Mouse (Mus musculus): Measurements from ENCODE around the gene Klf5.

The Klf5 gene

GRCm38 (mm10) chr14:99298385-99299021, at the start of gene Klf5:
Klf5 (plus strand) TSS chr14:99298691.
- DNase-seq (ENCODE audit: low spot score in 2 of 2), result peak; percentile 90 to 93

GRCm38 (mm10) chr14:99262026-99262425, 36.5 kb upstream of the Klf5 start:
- no peak for DNase-seq (ENCODE audit: low spot score in 2 of 2)

GRCm38 (mm10) chr14:99263816-99264215, 34.7 kb upstream of the Klf5 start:
- DNase-seq (ENCODE audit: low spot score in 2 of 2), result no peak

DNA sequence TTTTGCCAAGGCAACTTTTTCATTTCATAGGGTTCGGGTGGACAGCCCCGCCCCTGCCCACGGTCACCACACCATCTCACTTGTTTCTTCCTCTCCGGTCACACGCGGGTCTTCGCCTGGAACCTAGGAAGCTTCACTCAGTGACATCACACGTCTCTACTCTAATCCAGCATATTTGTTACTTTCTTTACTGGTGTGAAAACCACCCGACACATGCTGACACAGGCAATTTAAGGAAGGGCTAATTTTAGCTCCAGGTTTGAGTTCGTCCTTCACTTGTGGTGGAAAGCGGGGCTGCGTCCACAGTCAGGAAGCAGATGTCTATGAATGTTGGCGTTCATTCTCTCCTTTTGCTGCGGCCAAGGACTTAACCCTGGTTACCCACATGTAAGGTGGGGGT, 32.7 kb upstream of the Klf5 start:
- DNase-seq (ENCODE audit: low spot score in 2 of 2), result no peak

GRCm38 (mm10) chr14:99266749-99267148, 31.7 kb upstream of the Klf5 start:
- DNase-seq (ENCODE audit: low spot score in 2 of 2), result no peak

DNA sequence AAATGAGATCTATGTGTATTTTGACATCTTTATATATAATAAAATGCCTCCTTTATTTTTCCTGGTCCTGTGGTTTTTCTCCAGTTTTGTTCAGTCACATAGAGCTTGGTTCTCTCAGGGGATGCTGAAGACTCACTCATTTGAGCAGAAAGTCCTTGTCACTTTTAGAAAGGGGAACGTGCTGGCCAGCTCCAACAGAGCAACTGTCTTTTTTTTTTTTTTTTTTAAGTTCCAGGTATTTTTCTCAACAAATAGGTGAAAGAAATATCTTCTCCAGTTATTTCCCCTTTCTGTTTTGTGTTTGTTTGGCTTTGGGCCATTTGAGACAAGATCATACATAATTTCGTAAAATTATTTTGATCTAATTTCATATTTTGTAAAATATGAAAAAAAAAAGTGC, 24.4 kb upstream of the Klf5 start:
- DNase-seq (ENCODE audit: low spot score in 2 of 2), result no peak

DNA sequence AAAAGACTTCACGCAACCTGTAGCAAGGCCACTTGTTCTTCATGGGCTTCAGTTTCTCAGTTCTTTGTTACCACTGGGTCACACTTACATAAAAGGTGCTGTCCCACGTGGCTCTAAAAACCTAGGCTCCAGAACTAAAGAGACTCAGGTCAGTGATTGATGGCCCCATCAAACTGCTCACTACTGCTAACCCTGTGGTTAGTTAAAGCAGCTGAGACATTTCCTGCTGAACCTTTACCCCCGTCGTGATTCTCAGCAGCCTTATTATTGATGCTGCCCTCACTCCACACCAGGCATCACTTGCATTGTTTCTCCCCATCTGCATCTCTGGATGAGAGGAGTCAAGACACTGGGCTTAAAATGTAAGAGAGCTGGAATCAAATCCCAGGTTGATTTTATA, 22.7 kb upstream of the Klf5 start:
- DNase-seq (ENCODE audit: low spot score in 2 of 2), result no peak

GRCm38 (mm10) chr14:99278312-99278711, 20.2 kb upstream of the Klf5 start:
- no peak for DNase-seq (ENCODE audit: low spot score in 2 of 2)

DNA sequence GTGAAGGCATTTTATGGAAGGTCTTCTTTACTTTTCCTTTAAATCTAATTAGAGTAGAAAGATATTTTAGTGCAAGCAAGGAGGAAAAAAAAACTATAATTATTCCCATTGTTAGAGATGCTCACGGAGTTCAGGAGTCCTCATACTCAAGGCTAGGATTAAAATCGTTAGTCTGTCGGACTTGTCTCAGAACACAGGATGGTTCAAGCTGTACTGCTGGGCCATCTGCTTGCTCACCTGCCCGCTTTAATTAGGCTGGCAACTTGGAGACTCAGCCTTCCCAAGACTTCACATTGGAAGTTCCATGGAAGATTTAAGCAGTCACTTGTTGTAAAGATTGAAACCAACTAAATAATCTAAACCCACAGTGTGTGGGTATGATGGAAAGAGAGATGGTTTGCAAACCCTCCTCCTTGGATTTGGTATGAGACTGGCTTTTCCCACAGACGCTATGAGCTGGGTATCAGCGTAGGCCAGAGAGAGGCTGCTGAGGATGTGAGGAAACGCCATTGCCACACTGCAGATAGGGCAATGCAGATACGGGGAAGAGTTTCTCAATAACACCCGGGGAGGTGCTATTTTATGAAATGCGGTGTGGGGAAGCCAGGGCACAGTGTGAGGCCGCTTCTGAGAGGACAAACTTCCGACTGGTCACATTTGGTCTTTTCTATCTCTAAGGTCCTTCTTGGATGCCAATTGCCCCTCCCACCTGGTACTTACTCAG, 19.6 kb upstream of the Klf5 start:
- peak; percentile 35 to 68 for DNase-seq (ENCODE audit: low spot score in 2 of 2)

- DNase-seq (ENCODE audit: low spot score in 2 of 2), result no peak
Measured at GRCm38 (mm10) chr14:99280399-99280798, 18.1 kb upstream of the Klf5 start.

GRCm38 (mm10) chr14:99280825-99281433, 17.6 kb upstream of the Klf5 start:
- no peak for DNase-seq (ENCODE audit: low spot score in 2 of 2)

GRCm38 (mm10) chr14:99285486-99285885, 13.0 kb upstream of the Klf5 start:
- DNase-seq (ENCODE audit: low spot score in 2 of 2), result no peak

DNA sequence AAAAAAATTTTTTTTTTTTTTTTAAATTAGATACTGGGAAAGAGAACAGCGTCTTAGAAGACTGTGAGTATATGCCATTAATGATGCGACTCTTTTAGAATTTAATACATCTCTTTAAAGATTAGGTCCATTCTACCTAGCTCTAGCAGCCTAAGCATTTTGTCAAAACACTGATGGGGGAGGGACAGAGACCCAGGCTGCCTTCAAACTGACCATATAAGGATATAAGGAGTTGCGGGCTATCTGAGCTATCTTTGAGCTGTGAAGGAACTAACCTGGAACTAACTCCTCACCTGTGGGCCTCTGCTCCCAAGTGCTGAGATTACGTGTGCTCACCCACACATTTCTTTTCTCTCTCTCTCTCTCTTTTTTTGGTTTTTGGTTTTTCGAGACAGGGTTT, 6.3 kb upstream of the Klf5 start:
- DNase-seq (ENCODE audit: low spot score in 2 of 2), result no peak

- no peak for DNase-seq (ENCODE audit: low spot score in 2 of 2)
Measured at GRCm38 (mm10) chr14:99294424-99294823, 4.1 kb upstream of the Klf5 start.

DNA sequence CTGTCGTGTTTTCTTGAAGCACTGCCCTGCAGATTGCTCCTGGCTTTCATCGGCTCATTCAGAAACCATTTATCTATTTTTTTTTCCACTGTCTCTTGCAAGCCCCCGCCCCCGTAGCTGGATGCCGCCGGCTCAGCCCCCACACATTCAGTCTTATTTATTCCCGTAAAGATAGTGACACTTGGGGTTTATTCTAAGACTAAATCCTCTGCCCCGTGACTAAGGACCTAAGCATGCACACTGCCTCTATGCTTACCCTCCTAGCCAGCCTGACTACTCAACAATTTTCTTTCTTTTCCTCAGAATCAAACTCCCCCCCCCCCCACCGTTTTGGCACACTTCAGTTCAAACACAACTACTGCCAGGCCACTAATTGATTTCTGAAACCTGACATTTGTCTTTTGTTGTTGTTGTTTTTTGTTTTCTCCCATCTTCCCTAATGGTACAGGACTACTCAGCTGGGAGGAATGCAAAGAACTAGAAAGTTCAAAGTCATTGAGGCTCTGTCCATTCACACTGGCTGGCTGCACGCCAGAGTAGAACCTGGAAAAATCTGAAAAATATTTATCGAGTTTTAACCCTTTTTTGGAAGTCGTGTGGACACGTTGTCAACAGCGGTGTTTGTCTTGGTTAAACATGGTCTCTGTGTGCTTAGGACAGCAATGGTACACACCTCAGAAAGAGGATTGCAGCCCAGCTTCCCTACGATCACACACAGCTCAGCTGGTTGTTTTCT, 2.7 kb upstream of the Klf5 start:
- DNase-seq (ENCODE audit: low spot score in 2 of 2), result no peak

- peak; percentile 64 to 82 for DNase-seq (ENCODE audit: low spot score in 2 of 2)
Measured at GRCm38 (mm10) chr14:99299022-99299481, 561 bp downstream of the Klf5 start.

DNA sequence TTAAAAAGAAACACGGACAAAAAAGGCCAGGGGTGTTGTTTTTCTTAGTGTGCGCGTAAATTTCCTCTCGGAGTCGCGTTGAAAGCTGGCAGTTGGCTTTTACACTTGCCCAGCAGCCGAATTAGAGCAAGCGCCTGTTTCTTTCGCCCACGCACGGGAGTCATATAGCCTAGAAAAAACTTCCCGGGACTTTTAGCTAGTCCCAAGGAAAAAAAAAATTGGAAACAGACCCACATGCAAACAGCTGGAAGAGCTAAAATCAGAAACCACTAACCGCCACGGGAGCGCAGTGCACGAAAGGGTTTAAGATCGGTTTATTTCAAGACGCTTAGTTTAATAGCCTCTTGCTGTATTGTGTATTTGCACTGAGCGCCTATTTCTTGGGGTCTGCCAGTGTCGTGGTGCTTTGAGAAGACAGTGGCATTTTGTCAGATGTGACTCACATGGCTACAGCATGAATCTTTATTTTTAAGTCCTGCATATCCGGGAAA, 1.3 kb downstream of the Klf5 start:
- no peak for DNase-seq (ENCODE audit: low spot score in 2 of 2)

DNA sequence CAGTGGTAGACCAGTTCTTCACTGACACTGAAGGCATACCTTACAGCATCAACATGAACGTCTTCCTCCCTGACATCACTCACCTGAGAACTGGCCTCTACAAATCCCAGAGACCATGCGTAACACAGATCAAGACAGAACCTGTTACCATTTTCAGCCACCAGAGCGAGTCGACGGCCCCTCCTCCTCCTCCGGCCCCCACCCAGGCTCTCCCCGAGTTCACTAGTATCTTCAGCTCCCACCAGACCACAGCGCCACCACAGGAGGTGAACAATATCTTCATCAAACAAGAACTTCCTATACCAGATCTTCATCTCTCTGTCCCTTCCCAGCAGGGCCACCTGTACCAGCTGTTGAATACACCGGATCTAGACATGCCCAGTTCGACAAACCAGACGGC, 3.0 kb downstream of the Klf5 start:
- no peak for DNase-seq (ENCODE audit: low spot score in 2 of 2)

DNA sequence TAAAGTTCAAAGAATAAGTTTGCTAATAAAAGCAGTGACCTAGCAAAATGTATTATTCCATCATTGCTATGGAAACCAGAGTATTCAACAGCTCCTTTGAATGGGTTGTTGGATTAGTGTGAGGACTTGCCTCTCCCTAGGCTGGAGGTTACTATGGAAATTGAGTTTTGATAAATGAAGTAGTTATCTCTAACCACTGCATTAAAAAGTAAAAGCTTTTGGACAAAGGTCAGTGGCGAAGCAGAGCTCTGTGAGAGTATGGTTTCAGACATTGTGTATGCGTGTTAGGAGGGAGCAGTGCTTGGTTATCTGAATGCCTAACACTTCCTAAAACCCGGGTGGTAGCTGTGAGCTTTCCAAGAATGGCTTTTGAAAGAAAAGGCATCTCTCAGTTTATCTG, 5.9 kb downstream of the Klf5 start:
- DNase-seq (ENCODE audit: low spot score in 2 of 2), result no peak

- DNase-seq (ENCODE audit: low spot score in 2 of 2), result no peak
Measured at GRCm38 (mm10) chr14:99304997-99305792, 6.7 kb downstream of the Klf5 start.

- no peak for DNase-seq (ENCODE audit: low spot score in 2 of 2)
Measured at GRCm38 (mm10) chr14:99306410-99306809, 7.9 kb downstream of the Klf5 start.

All from spleen, postnatal 4 days (tissue).